ENCODE assay signal across 32 mouse cellular contexts in the genomic region with DNA sequence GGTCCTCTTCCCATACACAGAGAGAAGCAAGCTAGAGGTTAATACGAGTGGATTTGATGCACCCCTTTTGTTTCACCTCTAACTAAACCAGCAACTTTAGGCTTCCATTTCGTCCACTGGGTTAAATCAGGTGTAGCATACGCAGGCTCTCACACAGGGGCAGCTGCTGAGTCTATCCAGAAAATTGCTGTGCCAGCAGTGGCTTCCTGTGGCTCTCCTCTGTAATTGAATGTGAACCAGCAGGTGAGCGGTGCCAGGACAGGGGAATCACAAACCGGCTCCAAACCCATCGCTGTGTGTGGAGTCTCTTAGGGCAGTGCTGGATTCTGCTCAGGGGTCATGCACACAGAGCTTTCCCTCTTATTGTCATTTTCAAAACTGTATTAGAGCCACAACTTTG. TPM values are rescaled to one million over a fixed set of nuclear protein-coding genes. Genes with fewer than 3 reads are reported as not detected.
DNase-seq lines count a peak whose midpoint lies in the region; ATAC-seq and TF ChIP-seq lines count a peak whose summit lies in the region.
"Had no signal": no experiment of that assay in that cellular context is flagged by ENCODE, and none has a peak within 500 bp of the region (broad histone marks: within the 10 kb centered on the region; RNA-seq: fewer than 3 reads in every experiment).

No protein-coding gene starts in this region.

- H3K4me3 ChIP-seq in hindbrain, embryonic 16.5 days (ENCODE audit: low read length): no peak overlapping the region
- H3K4me3 ChIP-seq in hindbrain, embryonic 12.5 days: no peak overlapping the region
- H3K4me3 ChIP-seq in midbrain, embryonic 14.5 days (replicated peaks; ENCODE audit: low read depth, low read length): no peak overlapping the region
- H3K4me3 ChIP-seq in midbrain, embryonic 11.5 days (ENCODE audit: low read depth, low read length): no peak overlapping the region
- H3K4me3 ChIP-seq: embryonic facial prominence, embryonic 15.5 days; forebrain, embryonic 15.5 days; heart, embryonic 12.5 days; heart, embryonic 15.5 days; hindbrain, embryonic 10.5 days; hindbrain, embryonic 15.5 days had no signal

- TF ChIP-seq POLR2A in brain, embryonic 14.5 days (IDR thresholded peaks at IDR 0.05; ENCODE audit: borderline replicate concordance, extremely low read depth, insufficient read depth, insufficient read length, poor library complexity, severe bottlenecking): no peak

- H3K9ac ChIP-seq in hindbrain, embryonic 16.5 days (ENCODE audit: low read depth, low read length): no peak overlapping the region; the same call in 1 of the 2 replicates
- no peak overlapping the region for H3K9ac ChIP-seq in hindbrain, embryonic 12.5 days
- no peak overlapping the region for H3K9ac ChIP-seq in midbrain, embryonic 14.5 days (replicated peaks; ENCODE audit: low read length)
- H3K9ac ChIP-seq in midbrain, embryonic 11.5 days (ENCODE audit: low read length): no peak overlapping the region
- H3K9ac ChIP-seq: embryonic facial prominence, embryonic 15.5 days; forebrain, embryonic 15.5 days; heart, embryonic 12.5 days; heart, embryonic 15.5 days; hindbrain, embryonic 15.5 days had no signal

- H3K4me2 ChIP-seq in hindbrain, embryonic 16.5 days (ENCODE audit: low read length): no peak overlapping the region
- no peak overlapping the region for H3K4me2 ChIP-seq in hindbrain, embryonic 12.5 days (replicated peaks)
- H3K4me2 ChIP-seq in midbrain, embryonic 14.5 days (ENCODE audit: low read length): no peak overlapping the region
- no peak overlapping the region for H3K4me2 ChIP-seq in midbrain, embryonic 11.5 days
- H3K4me2 ChIP-seq: embryonic facial prominence, embryonic 15.5 days; forebrain, embryonic 15.5 days; heart, embryonic 12.5 days; heart, embryonic 15.5 days; hindbrain, embryonic 15.5 days had no signal

- H3K36me3 ChIP-seq in hindbrain, embryonic 16.5 days (ENCODE audit: control insufficient read depth, insufficient read depth, low read length): no peaks in the 10 kb centered on the region
- no peaks in the 10 kb centered on the region for H3K36me3 ChIP-seq in hindbrain, embryonic 12.5 days
- H3K36me3 ChIP-seq in midbrain, embryonic 14.5 days (ENCODE audit: control insufficient read depth, insufficient read depth, low read length): no peaks in the 10 kb centered on the region
- no peaks in the 10 kb centered on the region for H3K36me3 ChIP-seq in midbrain, embryonic 11.5 days (ENCODE audit: control insufficient read depth, insufficient read depth, low read length)
- H3K36me3 ChIP-seq: embryonic facial prominence, embryonic 15.5 days; forebrain, embryonic 15.5 days; heart, embryonic 12.5 days; heart, embryonic 15.5 days; hindbrain, embryonic 10.5 days; hindbrain, embryonic 15.5 days had no signal

- no peak for TF ChIP-seq CTCF in brain, embryonic 14.5 days (IDR thresholded peaks at IDR 0.05; ENCODE audit: borderline replicate concordance, extremely low read depth, insufficient read depth, insufficient read length)

- no peaks in the 10 kb centered on the region for H3K27me3 ChIP-seq in hindbrain, embryonic 16.5 days (replicated peaks; ENCODE audit: control insufficient read depth, insufficient read depth, low read length)
- no peaks in the 10 kb centered on the region for H3K27me3 ChIP-seq in hindbrain, embryonic 12.5 days
- no peaks in the 10 kb centered on the region for H3K27me3 ChIP-seq in midbrain, embryonic 14.5 days (ENCODE audit: control insufficient read depth, insufficient read depth, low read length)
- H3K27me3 ChIP-seq in midbrain, embryonic 11.5 days (ENCODE audit: control insufficient read depth, insufficient read depth, low read length): no peaks in the 10 kb centered on the region
- H3K27me3 ChIP-seq: embryonic facial prominence, embryonic 15.5 days; forebrain, embryonic 15.5 days; heart, embryonic 12.5 days; heart, embryonic 15.5 days; hindbrain, embryonic 15.5 days had no signal

- H3K4me1 ChIP-seq in hindbrain, embryonic 16.5 days (ENCODE audit: control insufficient read depth, insufficient read depth, low read depth, low read length): no peaks in the 10 kb centered on the region
- H3K4me1 ChIP-seq in hindbrain, embryonic 12.5 days: no peaks in the 10 kb centered on the region
- no peaks in the 10 kb centered on the region for H3K4me1 ChIP-seq in midbrain, embryonic 14.5 days (ENCODE audit: control insufficient read depth, insufficient read depth, low read length)
- H3K4me1 ChIP-seq in midbrain, embryonic 11.5 days (ENCODE audit: control insufficient read depth, insufficient read depth, low read length): no peaks in the 10 kb centered on the region
- H3K4me1 ChIP-seq: embryonic facial prominence, embryonic 15.5 days; heart, embryonic 12.5 days; heart, embryonic 15.5 days; hindbrain, embryonic 10.5 days; hindbrain, embryonic 15.5 days had no signal

- no peak overlapping the region for H3K27ac ChIP-seq in hindbrain, embryonic 16.5 days (ENCODE audit: low read depth, low read length)
- H3K27ac ChIP-seq in hindbrain, embryonic 12.5 days: no peak overlapping the region
- no peak overlapping the region for H3K27ac ChIP-seq in midbrain, embryonic 14.5 days (replicated peaks; ENCODE audit: low read depth, low read length)
- H3K27ac ChIP-seq in midbrain, embryonic 11.5 days (ENCODE audit: low read depth, low read length): no peak overlapping the region
- H3K27ac ChIP-seq: embryonic facial prominence, embryonic 15.5 days; forebrain, embryonic 15.5 days; heart, embryonic 15.5 days; hindbrain, embryonic 10.5 days; hindbrain, embryonic 15.5 days had no signal

- H3K9me3 ChIP-seq in hindbrain, embryonic 16.5 days (ENCODE audit: control insufficient read depth, low read length): no peaks in the 10 kb centered on the region
- H3K9me3 ChIP-seq in hindbrain, embryonic 12.5 days (replicated peaks): no peaks in the 10 kb centered on the region
- H3K9me3 ChIP-seq in midbrain, embryonic 14.5 days (ENCODE audit: control insufficient read depth, low read length): no peaks in the 10 kb centered on the region
- no peaks in the 10 kb centered on the region for H3K9me3 ChIP-seq in midbrain, embryonic 11.5 days (ENCODE audit: control insufficient read depth, low read length)
- H3K9me3 ChIP-seq: embryonic facial prominence, embryonic 15.5 days; forebrain, embryonic 15.5 days; heart, embryonic 12.5 days; heart, embryonic 15.5 days; hindbrain, embryonic 10.5 days; hindbrain, embryonic 15.5 days had no signal

- DNase-seq in cerebellum, postnatal 10 days: peak; percentile 21 to 51
- no peak for DNase-seq in cerebellum, adult 9-11 months
- DNase-seq in midbrain, embryonic 14.5 days: peak; percentile 4
- DNase-seq in midbrain, embryonic 11.5 days (ENCODE audit: low spot score, missing footprints): no peak
- peak; percentile 19 for DNase-seq in brain, embryonic 14.5 days (ENCODE audit: low read depth)
- DNase-seq in adrenal gland, postnatal 14 days: no peak
- DNase-seq: adrenal gland, adult 8-10 months; adrenal gland, postnatal 36 days; cerebellum, adult 11 months; cerebellum, adult 2 months; cerebellum, postnatal 36 days; embryo, embryonic 11 days; gastrocnemius, postnatal 25 days; heart, adult 18-20 months; heart, postnatal 10 days; heart, postnatal 36 days had no signal

- WGBS in hindbrain, embryonic 16.5 days: 50% methylated on average over 6 of the region's 6 CpGs
- 59% methylated on average over 6 of the region's 6 CpGs for WGBS in hindbrain, embryonic 12.5 days
- WGBS in midbrain, embryonic 14.5 days: 57% methylated on average over 6 of the region's 6 CpGs
- 55% methylated on average over 6 of the region's 6 CpGs for WGBS in midbrain, embryonic 11.5 days

- ATAC-seq in hindbrain, embryonic 16.5 days: peak; percentile 52; the same call in 1 of the 2 replicates
- ATAC-seq in hindbrain, embryonic 12.5 days (ENCODE audit: low FRiP score): no peak
- no peak for ATAC-seq in midbrain, embryonic 14.5 days (ENCODE audit: low FRiP score, low TSS enrichment)
- ATAC-seq in midbrain, embryonic 11.5 days (ENCODE audit: low FRiP score): no peak
- ATAC-seq: activated CD4-positive, CD25-positive, alpha-beta regulatory T cell, adult 4 months; forebrain, embryonic 15.5 days; intestine, postnatal 0 days had no signal

RNA-seq across cellular contexts. Expression of a gene that starts 7.6 kb away (rescaled TPM):
- polyA plus RNA-seq in hindbrain, embryonic 16.5 days (2015; fragmentation: Nextera tagmentation; extraction: Ambion mirVana): not detected in 2 replicates
- polyA plus RNA-seq in hindbrain, embryonic 12.5 days (2016; fragmentation: Nextera tagmentation; extraction: Ambion mirVana): not detected in 2 replicates
- polyA plus RNA-seq in midbrain, embryonic 14.5 days (2014; fragmentation: Nextera tagmentation; extraction: Ambion mirVana): not detected in 2 replicates
- polyA plus RNA-seq in midbrain, embryonic 11.5 days (2014; fragmentation: Nextera tagmentation; extraction: Ambion mirVana): not detected in 2 replicates
- polyA plus RNA-seq in brain, embryonic 14.5 days (2012; rRNA removed): not detected in 2 replicates
- not detected in 2 replicates for total RNA-seq in adrenal gland, postnatal 14 days (2021)
- total RNA-seq: adrenal gland, adult 8-10 months; adrenal gland, postnatal 36 days; ES-E14; gastrocnemius, adult 8-10 months; gastrocnemius, postnatal 25 days; heart, adult 18-20 months; heart, postnatal 10 days; heart, postnatal 36 days had no signal
- polyA plus RNA-seq: cerebellum, adult 2 months; cortical plate, adult 2 months; embryonic facial prominence, embryonic 11.5 days; forebrain, embryonic 11.5 days; forebrain, embryonic 15.5 days; heart, embryonic 12.5 days; heart, embryonic 15.5 days; hindbrain, embryonic 10.5 days; hindbrain, embryonic 15.5 days; intestine, embryonic 14.5 days; intestine, postnatal 0 days had no signal

Comparison
In these comparisons a context has a peak if more than half of its experiments do, and no peak if none do; other contexts are left out.
1. DNase-seq: peak in cerebellum, postnatal 10 days (2 of 2), midbrain, embryonic 14.5 days (single experiment) and brain, embryonic 14.5 days (single experiment); none in cerebellum, adult 9-11 months (single experiment), midbrain, embryonic 11.5 days (single experiment) and adrenal gland, postnatal 14 days (single experiment).